Mouse (Mus musculus) thymus, adult 2 months (tissue): Measurements from ENCODE around the gene Hoxa4. TPM values are rescaled to one million over a fixed set of nuclear protein-coding genes. Genes with fewer than 3 reads are reported as not detected.
A peak's percentile ranks its signal among the peaks of the same experiment; 100 is the strongest.

ENCODE experiments used
- DNase-seq: peaks from one replicate; pipeline ENCODE4 v3.0.0; 2021
- H3K27ac ChIP-seq: fragments of 200-500 bp; 2 replicates; pipeline ENCODE4 v1.5.1; 2012; ENCODE audit warnings: low read length, control low read depth; ENCODE audit not compliant: control insufficient read depth, insufficient read depth
- H3K27me3 ChIP-seq: fragments of 200-500 bp; 2 replicates; pipeline ENCODE4 v1.6.1; 2012; ENCODE audit warnings: mild to moderate bottlenecking, low read length, moderate library complexity, mixed read lengths; ENCODE audit not compliant: control insufficient read depth, insufficient read depth
- H3K36me3 ChIP-seq: fragments of 200-500 bp; 2 replicates; pipeline ENCODE4 v1.6.1; 2012; ENCODE audit warnings: mild to moderate bottlenecking, low read length, moderate library complexity; ENCODE audit not compliant: control insufficient read depth, insufficient read depth
- H3K4me1 ChIP-seq: fragments of 200-500 bp; replicated peaks from 2 replicates; pipeline ENCODE4 v1.6.1; 2012; ENCODE audit warnings: low read length; ENCODE audit not compliant: control insufficient read depth, insufficient read depth
- H3K4me3 ChIP-seq: fragments of 200-500 bp; 2 replicates; pipeline ENCODE4 v1.5.1; 2012; ENCODE audit warnings: mild to moderate bottlenecking, low read length, control low read depth, moderate library complexity; ENCODE audit not compliant: control insufficient read depth, insufficient read depth
- CTCF ChIP-seq: fragments of 200-500 bp; IDR thresholded peaks from 2 replicates; pipeline ENCODE4 v1.5.1; 2012; ENCODE audit warnings: mild to moderate bottlenecking, control low read depth, low read length, moderate library complexity, borderline replicate concordance; ENCODE audit not compliant: control insufficient read depth, poor library complexity, insufficient read depth; ENCODE audit errors: extremely low read depth
- POLR2A ChIP-seq: fragments of 200-500 bp; IDR thresholded peaks from 2 replicates; pipeline ENCODE4 v1.6.1; 2012; ENCODE audit warnings: mild to moderate bottlenecking, low read length, control low read depth, moderate library complexity; ENCODE audit not compliant: control insufficient read depth, poor library complexity, insufficient read depth; ENCODE audit errors: extremely low read depth
- WGBS: fragments of 180-500 bp; shearing (Covaris S2); methylation state at CpG from one replicate; pipeline ENCODE4 v1.1.7; 2018; 5-methylcytosine and 5-hydroxymethylcytosine counted together
- polyA plus RNA-seq: library from polyadenylated mRNA; depleted of rRNA; stranded (reverse); fragments of >200 nt; gene quantifications from 2 replicates; pipeline ENCODE4 v1.2.3, GENCODE M21; 2012

The Hoxa4 gene
- polyA plus RNA-seq, 1 experiment, result 1.5 TPM

- TF ChIP-seq CTCF (no peak), POLR2A (no peak)
- Histone ChIP-seq H3K4me3 (no peak overlapping the region), H3K36me3 (no peaks in the 10 kb centered on the region), H3K27ac (no peak overlapping the region), H3K4me1 (peaks cover 11% of the 10 kb centered on the region), H3K27me3 (peaks cover 25% of the 10 kb centered on the region)
- no peak for DNase-seq
- WGBS, result 87% methylated on average over 9 of the region's 9 CpGs
These were observed 27.8 kb upstream of the Hoxa4 start for GRCm38 (mm10) chr6:52219234-52219942.

GRCm38 (mm10) chr6:52218643-52219215 is 27.2 kb upstream of the Hoxa4 start:
- TF ChIP-seq POLR2A (no peak), CTCF (no peak)
- no peaks in the 10 kb centered on the region for H3K36me3 ChIP-seq
- no peak overlapping the region for H3K4me3 ChIP-seq
- DNase-seq, result no peak
- WGBS, result 64% methylated on average over 14 of the region's 14 CpGs
- no peak overlapping the region for H3K27ac ChIP-seq
- peaks cover 25% of the 10 kb centered on the region for H3K27me3 ChIP-seq
- H3K4me1 ChIP-seq, result peaks cover 11% of the 10 kb centered on the region

- Histone ChIP-seq H3K27ac (no peak overlapping the region), H3K27me3 (peaks cover 27% of the 10 kb centered on the region), H3K36me3 (no peaks in the 10 kb centered on the region), H3K4me1 (peaks cover 12% of the 10 kb centered on the region), H3K4me3 (peak overlapping the region; percentile 58)
- TF ChIP-seq POLR2A, result no peak
- no peak for TF ChIP-seq CTCF
- WGBS, result 27% methylated on average over 23 of the region's 23 CpGs
- no peak for DNase-seq
These were observed 26.5 kb upstream of the Hoxa4 start for GRCm38 (mm10) chr6:52217895-52218642.

- under 1% methylated on average over 25 of the region's 25 CpGs for WGBS
- DNase-seq, result peak; percentile 67
- H3K4me3 ChIP-seq, result peak overlapping the region; percentile 58
- no peak overlapping the region for H3K27ac ChIP-seq
- peaks cover 27% of the 10 kb centered on the region for H3K27me3 ChIP-seq
- peaks cover 18% of the 10 kb centered on the region for H3K4me1 ChIP-seq
- TF ChIP-seq POLR2A (no peak), CTCF (no peak)
- H3K36me3 ChIP-seq, result no peaks in the 10 kb centered on the region
These were observed 25.9 kb upstream of the Hoxa4 start for GRCm38 (mm10) chr6:52217459-52217768.

GRCm38 (mm10) chr6:52216691-52217458 is 25.3 kb upstream of the Hoxa4 start:
- TF ChIP-seq POLR2A (no peak), CTCF (no peak)
- no peak for DNase-seq
- peaks cover 23% of the 10 kb centered on the region for H3K4me1 ChIP-seq
- H3K36me3 ChIP-seq, result no peaks in the 10 kb centered on the region
- H3K4me3 ChIP-seq, result peak overlapping the region; percentile 58
- no peak overlapping the region for H3K27ac ChIP-seq
- peaks cover 29% of the 10 kb centered on the region for H3K27me3 ChIP-seq
- WGBS, result under 1% methylated on average over 58 of the region's 60 CpGs

- no peak for DNase-seq
- Histone ChIP-seq H3K36me3 (no peaks in the 10 kb centered on the region), H3K4me1 (peaks cover 24% of the 10 kb centered on the region), H3K27ac (no peak overlapping the region), H3K27me3 (peaks cover 30% of the 10 kb centered on the region), H3K4me3 (no peak overlapping the region)
- TF ChIP-seq CTCF (no peak), POLR2A (no peak)
- 30% methylated on average over 30 of the region's 30 CpGs for WGBS
These were observed 24.4 kb upstream of the Hoxa4 start for GRCm38 (mm10) chr6:52215771-52216535.
